Mouse (Mus musculus): Measurements from ENCODE around the gene Fmo6.

The Fmo6 gene

GRCm38 (mm10) chr1:162937415-162937814, at the start of gene Fmo6:
Gene Fmo6, minus strand, starts transcription at chr1:162937515.
- DNase-seq (ENCODE audit: low spot score) = no peak

GRCm38 (mm10) chr1:162986777-162987176, 49.5 kb upstream of the Fmo6 start:
- DNase-seq (ENCODE audit: low spot score) = no peak

- DNase-seq (ENCODE audit: low spot score) = no peak
These were observed 48.9 kb upstream of the Fmo6 start for GRCm38 (mm10) chr1:162986121-162986748.

- no peak for DNase-seq (ENCODE audit: low spot score)
These were observed 47.1 kb upstream of the Fmo6 start, which contains the start of gene Fmo3 for GRCm38 (mm10) chr1:162984428-162984827. Gene Fmo3, minus strand, starts transcription at chr1:162984528.

GRCm38 (mm10) chr1:162963556-162963955, 26.2 kb upstream of the Fmo6 start:
- no peak for DNase-seq (ENCODE audit: low spot score)

- DNase-seq (ENCODE audit: low spot score) = no peak
These were observed 20.1 kb upstream of the Fmo6 start for GRCm38 (mm10) chr1:162957422-162957821.

- DNase-seq (ENCODE audit: low spot score) = no peak
These were observed 15.8 kb upstream of the Fmo6 start for GRCm38 (mm10) chr1:162953079-162953478.

GRCm38 (mm10) chr1:162949763-162950162, 12.4 kb upstream of the Fmo6 start:
- no peak for DNase-seq (ENCODE audit: low spot score)

GRCm38 (mm10) chr1:162947934-162948333, 10.6 kb upstream of the Fmo6 start:
- no peak for DNase-seq (ENCODE audit: low spot score)

- no peak for DNase-seq (ENCODE audit: low spot score)
These were observed 9.7 kb upstream of the Fmo6 start for GRCm38 (mm10) chr1:162946837-162947558.

GRCm38 (mm10) chr1:162943700-162944099, 6.4 kb upstream of the Fmo6 start:
- DNase-seq (ENCODE audit: low spot score) = no peak

GRCm38 (mm10) chr1:162938696-162939351, 1.5 kb upstream of the Fmo6 start:
- DNase-seq (ENCODE audit: low spot score) = no peak

- DNase-seq (ENCODE audit: low spot score) = no peak
These were observed 818 bp upstream of the Fmo6 start for GRCm38 (mm10) chr1:162937970-162938695.

GRCm38 (mm10) chr1:162934374-162935012, 2.8 kb downstream of the Fmo6 start:
- no peak for DNase-seq (ENCODE audit: low spot score)

- DNase-seq (ENCODE audit: low spot score) = no peak
These were observed 4.9 kb downstream of the Fmo6 start for GRCm38 (mm10) chr1:162932386-162932785.

- no peak for DNase-seq (ENCODE audit: low spot score)
These were observed 5.4 kb downstream of the Fmo6 start for GRCm38 (mm10) chr1:162931880-162932279.

- DNase-seq (ENCODE audit: low spot score) = no peak
These were observed 5.9 kb downstream of the Fmo6 start for GRCm38 (mm10) chr1:162931310-162931875.

GRCm38 (mm10) chr1:162930631-162931030, 6.7 kb downstream of the Fmo6 start:
- no peak for DNase-seq (ENCODE audit: low spot score)

- DNase-seq (ENCODE audit: low spot score) = no peak
These were observed 8.2 kb downstream of the Fmo6 start for GRCm38 (mm10) chr1:162929146-162929545.

- no peak for DNase-seq (ENCODE audit: low spot score)
These were observed 12.2 kb downstream of the Fmo6 start for GRCm38 (mm10) chr1:162925121-162925520.

- no peak for DNase-seq (ENCODE audit: low spot score)
These were observed 20.7 kb downstream of the Fmo6 start for GRCm38 (mm10) chr1:162916661-162917060.
